Mouse (Mus musculus) cerebellum, adult 18-20 months (tissue): ENCODE results near the gene Ptpn23.
A peak's percentile ranks its signal among the peaks of the same experiment; 100 is the strongest.
"Not testable (repeated sequence)": the region's sequence is repeated elsewhere in the genome, so short reads cannot be mapped to it uniquely, and the experiment has no call there.

Experiments
- DNase-seq, 2 experiments: peaks; one replicate each; pipeline ENCODE4 v3.0.0; 2021

The Ptpn23 gene

GRCm38 (mm10) chr9:110408099-110408773 lies at the start of gene Ptpn23:
TSS of gene Ptpn23 (minus strand) at chr9:110408213.
- DNase-seq: peak; percentile 95 to 96

GRCm38 (mm10) chr9:110452523-110452922 lies 44.5 kb upstream of the Ptpn23 start:
- no peak for DNase-seq

- DNase-seq: peak; percentile 72 to 78
These were observed 41.0 kb upstream of the Ptpn23 start for GRCm38 (mm10) chr9:110448857-110449617.

- DNase-seq: no peak
These were observed 40.3 kb upstream of the Ptpn23 start for GRCm38 (mm10) chr9:110448356-110448755.

- DNase-seq: no peak
These were observed 32.5 kb upstream of the Ptpn23 start for GRCm38 (mm10) chr9:110440559-110440958.

- DNase-seq: no peak
These were observed 32.0 kb upstream of the Ptpn23 start for GRCm38 (mm10) chr9:110440049-110440448.

GRCm38 (mm10) chr9:110436041-110436440 lies 28.0 kb upstream of the Ptpn23 start:
- DNase-seq: no peak

GRCm38 (mm10) chr9:110433045-110433444 lies 25.0 kb upstream of the Ptpn23 start:
- no peak for DNase-seq

GRCm38 (mm10) chr9:110431241-110431640 lies 23.2 kb upstream of the Ptpn23 start:
- no peak for DNase-seq

- no peak for DNase-seq
These were observed 11.6 kb upstream of the Ptpn23 start, which contains the start of gene Ngp for GRCm38 (mm10) chr9:110419511-110420112. TSS of gene Ngp (plus strand) at chr9:110419747.

- peak; percentile 43 to 49 for DNase-seq
These were observed 5.8 kb upstream of the Ptpn23 start for GRCm38 (mm10) chr9:110413785-110414184.

GRCm38 (mm10) chr9:110412926-110413325 lies 4.9 kb upstream of the Ptpn23 start:
- DNase-seq: no peak

GRCm38 (mm10) chr9:110410908-110411887 lies 3.2 kb upstream of the Ptpn23 start:
- peak; percentile 71 to 72 for DNase-seq

- DNase-seq: no peak
These were observed 508 bp downstream of the Ptpn23 start for GRCm38 (mm10) chr9:110407311-110408098.

- DNase-seq: not testable (repeated sequence)
These were observed 4.8 kb downstream of the Ptpn23 start for GRCm38 (mm10) chr9:110403240-110403639.

- no peak for DNase-seq
These were observed 5.3 kb downstream of the Ptpn23 start for GRCm38 (mm10) chr9:110402731-110403130.

GRCm38 (mm10) chr9:110400650-110401049 lies 7.4 kb downstream of the Ptpn23 start:
- no peak for DNase-seq

GRCm38 (mm10) chr9:110393295-110393694 lies 14.7 kb downstream of the Ptpn23 start:
- DNase-seq: peak in 1 of 2 experiments; percentile 50

GRCm38 (mm10) chr9:110390843-110391242 lies 17.2 kb downstream of the Ptpn23 start:
- DNase-seq: no peak

- no peak for DNase-seq
These were observed 20.0 kb downstream of the Ptpn23 start for GRCm38 (mm10) chr9:110388011-110388410.

- DNase-seq: no peak
These were observed 23.6 kb downstream of the Ptpn23 start for GRCm38 (mm10) chr9:110384369-110384929.
